Mouse (Mus musculus) forebrain, embryonic 15.5 days (tissue): ENCODE data around the gene Eogt. TPM values are rescaled to one million over a fixed set of nuclear protein-coding genes. Genes with fewer than 3 reads are reported as not detected.
A peak's percentile ranks its signal among the peaks of the same experiment; 100 is the strongest.

Experiments
- ATAC-seq: fragments of 200-750 bp; cut with Nextera tagmentation; replicated peaks from 2 replicates; pipeline ENCODE4 v1.8.0; 2017; ENCODE audit warnings: mild to moderate bottlenecking, moderate TSS enrichment, moderate library complexity
- H3K27ac ChIP-seq: fragments of 300-500 bp; sonication (generic); replicated peaks from 2 replicates; pipeline ENCODE4 v1.5.1; 2015; ENCODE audit warnings: mild to moderate bottlenecking, inconsistent platforms
- H3K27me3 ChIP-seq: fragments of 300-500 bp; sonication (generic); 2 replicates; pipeline ENCODE4 v1.6.1; 2015; ENCODE audit warnings: inconsistent platforms
- H3K36me3 ChIP-seq: fragments of 300-500 bp; sonication (generic); 2 replicates; pipeline ENCODE4 v1.6.1; 2015; ENCODE audit warnings: mild to moderate bottlenecking, inconsistent platforms
- H3K4me1 ChIP-seq: fragments of 300-500 bp; sonication (generic); 2 replicates; pipeline ENCODE4 v1.6.1; 2015; ENCODE audit warnings: inconsistent platforms
- H3K4me2 ChIP-seq: fragments of 300-500 bp; sonication (generic); replicated peaks from 2 replicates; pipeline ENCODE4 v1.6.1; 2015; ENCODE audit warnings: mild to moderate bottlenecking, inconsistent platforms
- H3K4me3 ChIP-seq: fragments of 300-500 bp; sonication (generic); 2 replicates; pipeline ENCODE4 v1.5.1; 2015; ENCODE audit warnings: mild to moderate bottlenecking, inconsistent platforms
- H3K9ac ChIP-seq: fragments of 300-500 bp; sonication (generic); replicated peaks from 2 replicates; pipeline ENCODE4 v1.6.1; 2015; ENCODE audit warnings: mild to moderate bottlenecking, inconsistent platforms
- H3K9me3 ChIP-seq: fragments of 300-500 bp; sonication (generic); 2 replicates; pipeline ENCODE4 v1.6.1; 2016; ENCODE audit warnings: inconsistent platforms
- WGBS: fragments of 180-500 bp; shearing (Covaris S2); methylation state at CpG from one replicate; pipeline ENCODE4 v1.1.7; 2015; ENCODE audit warnings: mixed read lengths; 5-methylcytosine and 5-hydroxymethylcytosine counted together
- polyA plus RNA-seq: library from polyadenylated mRNA; unstranded; fragments of >200 nt; fragmentation: Nextera tagmentation; extraction: Ambion mirVana; gene quantifications from 2 replicates; pipeline ENCODE4 v1.2.1, GENCODE M21; 2015

Gene Eogt
- 8.0 and 8.2 TPM in 2 replicates for polyA plus RNA-seq

DNA sequence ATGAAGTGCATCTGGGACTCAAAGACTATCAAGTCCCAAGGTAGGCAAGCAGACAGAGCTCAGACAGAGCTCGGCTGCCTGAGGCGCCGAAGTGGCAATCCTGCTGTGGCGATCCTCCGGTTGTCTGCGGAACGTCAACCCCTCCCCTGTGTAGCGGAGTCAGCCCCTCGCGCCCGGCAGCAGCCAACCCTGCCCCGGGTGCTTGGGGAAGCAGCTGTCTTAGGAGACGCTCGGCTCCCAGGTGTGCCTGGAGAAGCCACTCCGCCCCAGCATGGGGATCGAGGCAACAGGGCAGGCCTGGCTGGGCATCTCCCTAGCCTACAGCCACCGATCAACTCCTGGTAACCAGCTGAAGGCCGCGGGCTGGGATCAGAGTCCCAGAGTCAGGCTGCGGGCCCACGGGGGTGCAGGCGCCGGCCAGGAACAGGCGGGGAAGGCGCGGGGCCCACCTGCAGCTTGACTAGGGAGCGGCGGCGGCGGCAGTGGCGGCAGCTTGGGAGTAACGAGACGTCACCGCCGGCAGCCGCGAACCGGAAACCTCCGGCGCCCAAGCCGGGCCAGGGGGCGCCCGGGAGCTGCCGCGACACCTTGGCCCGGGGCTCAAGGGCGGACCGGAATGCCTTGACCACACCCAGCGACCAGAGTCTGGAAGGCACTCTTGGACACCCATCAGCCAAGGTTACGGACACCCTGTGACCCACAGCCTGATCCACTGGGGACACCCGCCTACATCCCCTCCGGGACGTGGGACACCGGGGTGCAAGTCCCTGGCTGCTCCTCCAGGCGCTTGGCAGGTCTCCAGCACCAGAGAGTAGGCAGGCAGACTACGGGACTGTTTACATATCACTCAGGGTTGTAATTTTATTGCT is at the start of gene Eogt:
Eogt (minus strand) TSS at position 800 of the 869 bp plus-strand sequence.
- under 1% methylated on average over 56 of the region's 56 CpGs for WGBS
- peak within 1 kb of the TSS; percentile 72 for H3K9ac ChIP-seq
- H3K9me3 ChIP-seq, result no peaks in the 10 kb centered on the region
- peak within 1 kb of the TSS; percentile 63 for H3K4me3 ChIP-seq
- ATAC-seq, result peak; percentile 75
- H3K4me2 ChIP-seq, result peak within 1 kb of the TSS; percentile 97
- peak within 1 kb of the TSS; percentile 61 for H3K27ac ChIP-seq
- peaks cover 2% of the 10 kb centered on the region; the same call in 1 of the 2 replicates for H3K36me3 ChIP-seq
- no peaks in the 10 kb centered on the region for H3K27me3 ChIP-seq
- peaks cover 20% of the 10 kb centered on the region for H3K4me1 ChIP-seq

- H3K9ac ChIP-seq, result peak overlapping the region; percentile 90
- no peaks in the 10 kb centered on the region for H3K9me3 ChIP-seq
- H3K4me2 ChIP-seq, result peak overlapping the region; percentile 52
- no peaks in the 10 kb centered on the region for H3K27me3 ChIP-seq
- peak overlapping the region; percentile 95 for H3K4me3 ChIP-seq
- ATAC-seq, result peak; percentile 62; the same call in 1 of the 2 replicates
- 10% methylated on average over 11 of the region's 11 CpGs for WGBS
- peak overlapping the region; percentile 85 for H3K27ac ChIP-seq
- H3K4me1 ChIP-seq, result peaks cover 29% of the 10 kb centered on the region
- H3K36me3 ChIP-seq, result peaks cover 20% of the 10 kb centered on the region; the same call in 1 of the 2 replicates
Measured at GRCm38 (mm10) chr6:97179367-97179828, 30.4 kb upstream of the Eogt start.

GRCm38 (mm10) chr6:97178491-97179366 is 29.7 kb upstream of the Eogt start, which contains the start of gene Tmf1:
Gene Tmf1 (minus strand): TSS chr6:97179122.
- H3K4me1 ChIP-seq, result peaks cover 29% of the 10 kb centered on the region
- H3K4me3 ChIP-seq, result peak within 1 kb of the TSS; percentile 95
- H3K9me3 ChIP-seq, result no peaks in the 10 kb centered on the region
- ATAC-seq, result peak; percentile 99
- H3K4me2 ChIP-seq, result peak within 1 kb of the TSS; percentile 52
- no peaks in the 10 kb centered on the region for H3K27me3 ChIP-seq
- peaks cover 16% of the 10 kb centered on the region; the same call in 1 of the 2 replicates for H3K36me3 ChIP-seq
- peak within 1 kb of the TSS; percentile 90 for H3K9ac ChIP-seq
- peak within 1 kb of the TSS; percentile 85 for H3K27ac ChIP-seq
- WGBS, result under 1% methylated on average over 80 of the region's 80 CpGs

DNA sequence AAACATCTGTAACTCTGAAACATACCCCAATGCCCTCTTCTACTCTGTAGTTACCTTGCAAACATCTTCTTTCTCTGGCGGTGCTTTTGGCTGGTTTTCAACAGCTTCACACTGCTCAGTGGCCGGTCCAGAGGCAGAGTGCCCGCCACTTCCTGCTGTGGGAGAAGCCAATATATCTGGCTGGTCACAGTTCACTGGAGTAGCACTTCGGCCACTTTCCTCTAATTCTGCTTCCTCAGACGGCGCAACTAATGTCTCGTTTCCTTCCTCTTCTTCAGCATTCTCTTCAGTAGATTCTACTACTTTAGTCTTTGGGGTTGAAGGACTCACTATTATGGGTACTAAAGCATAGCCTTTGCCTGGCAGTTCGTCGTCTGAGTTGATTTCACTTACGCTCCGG is 26.7 kb upstream of the Eogt start:
- H3K27me3 ChIP-seq, result no peaks in the 10 kb centered on the region

DNA sequence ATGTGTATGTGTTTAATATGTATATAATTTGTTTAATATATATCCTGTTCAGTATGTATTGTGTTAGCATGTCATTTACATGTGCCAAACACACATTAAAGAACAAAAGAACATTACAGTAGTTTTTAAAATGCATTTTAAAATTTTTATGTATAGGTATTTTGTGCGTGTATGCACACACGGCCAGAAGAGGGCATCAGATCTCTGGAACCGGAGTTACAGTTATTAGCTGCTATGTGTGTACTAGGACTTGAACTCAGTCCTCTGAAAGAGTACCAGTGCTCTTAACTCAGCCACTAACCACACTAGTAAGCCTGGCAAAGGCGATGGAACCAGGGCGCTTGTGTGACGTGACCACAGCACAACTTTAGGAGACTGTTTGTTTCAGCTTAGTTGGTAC is 1.2 kb upstream of the Eogt start:
- H3K27ac ChIP-seq, result no peak overlapping the region
- no peak overlapping the region for H3K4me3 ChIP-seq
- H3K27me3 ChIP-seq, result no peaks in the 10 kb centered on the region
- peaks cover 5% of the 10 kb centered on the region; the same call in 1 of the 2 replicates for H3K36me3 ChIP-seq
- no peak for ATAC-seq
- H3K4me2 ChIP-seq, result no peak overlapping the region
- WGBS, result 82% methylated on average over 6 of the region's 6 CpGs
- peaks cover 20% of the 10 kb centered on the region for H3K4me1 ChIP-seq
- no peak overlapping the region for H3K9ac ChIP-seq
- no peaks in the 10 kb centered on the region for H3K9me3 ChIP-seq

More for the DNA sequence above, 26.7 kb upstream of the Eogt start:
- Histone ChIP-seq H3K4me1 (peaks cover 29% of the 10 kb centered on the region), H3K9ac (no peak overlapping the region), H3K9me3 (no peaks in the 10 kb centered on the region), H3K4me3 (no peak overlapping the region), H3K27ac (no peak overlapping the region), H3K36me3 (peaks cover 31% of the 10 kb centered on the region), H3K4me2 (no peak overlapping the region)
- WGBS, result 89% methylated on average over 11 of the region's 11 CpGs
- no peak for ATAC-seq

DNA sequence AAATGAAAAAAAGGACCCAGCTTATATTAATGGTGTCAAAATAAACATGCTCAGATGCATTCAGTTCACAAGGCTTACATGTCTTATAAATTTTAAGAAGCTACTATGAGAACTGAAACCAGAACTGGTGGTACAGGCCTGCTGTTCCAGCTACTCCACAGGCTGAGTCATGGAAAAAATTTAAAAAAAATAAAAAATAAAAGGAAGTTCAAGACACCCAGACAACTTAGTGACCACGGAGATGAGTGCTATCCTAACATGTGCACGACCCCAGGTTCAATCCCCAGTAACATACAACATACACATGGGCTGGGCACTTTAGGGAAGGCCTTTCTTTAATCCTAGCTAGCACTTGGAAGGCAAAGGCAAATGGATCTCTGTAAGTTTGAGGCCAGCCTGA is 739 bp upstream of the Eogt start:
- H3K4me2 ChIP-seq, result no peak overlapping the region
- no peak for ATAC-seq

DNA sequence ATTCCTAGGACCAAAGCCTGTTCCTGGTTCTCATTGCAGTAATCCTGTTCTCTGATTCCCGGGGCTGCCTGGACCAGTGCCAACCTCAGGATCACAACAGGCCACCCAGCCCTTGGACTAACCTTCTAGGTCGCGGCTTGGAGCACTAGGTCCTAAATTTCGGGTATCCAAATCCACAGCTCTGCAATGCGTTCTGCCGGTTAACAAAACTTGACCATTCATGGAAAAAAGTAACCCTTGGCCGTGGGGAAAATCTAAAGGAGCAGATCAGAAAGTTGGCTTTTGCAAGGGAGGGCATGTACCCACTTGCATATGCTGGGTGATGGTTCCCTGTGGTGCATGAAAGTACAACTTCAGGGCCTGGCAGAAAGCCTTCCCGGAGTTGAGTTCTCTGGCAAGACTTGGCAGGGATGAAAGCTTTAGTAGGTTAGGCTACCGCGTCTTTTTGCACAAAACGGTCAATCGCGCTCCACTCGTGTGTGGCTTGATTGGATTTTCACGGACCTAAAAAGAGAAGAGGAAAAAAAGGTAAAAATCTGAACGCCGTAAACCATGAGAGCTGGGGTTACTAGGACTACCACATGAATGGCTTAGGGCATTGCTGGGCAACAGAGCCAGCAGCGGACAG is 1.1 kb downstream of the Eogt start:
- WGBS, result 14% methylated on average over 18 of the region's 18 CpGs
- ATAC-seq, result peak; percentile 27

More for the DNA sequence above, 739 bp upstream of the Eogt start:
- Histone ChIP-seq H3K4me3 (no peak overlapping the region), H3K36me3 (peaks cover 5% of the 10 kb centered on the region; the same call in 1 of the 2 replicates), H3K27ac (no peak overlapping the region), H3K4me1 (peaks cover 20% of the 10 kb centered on the region), H3K27me3 (no peaks in the 10 kb centered on the region), H3K9me3 (no peaks in the 10 kb centered on the region), H3K9ac (no peak overlapping the region)
- 85% methylated on average over 2 of the region's 2 CpGs for WGBS

DNA sequence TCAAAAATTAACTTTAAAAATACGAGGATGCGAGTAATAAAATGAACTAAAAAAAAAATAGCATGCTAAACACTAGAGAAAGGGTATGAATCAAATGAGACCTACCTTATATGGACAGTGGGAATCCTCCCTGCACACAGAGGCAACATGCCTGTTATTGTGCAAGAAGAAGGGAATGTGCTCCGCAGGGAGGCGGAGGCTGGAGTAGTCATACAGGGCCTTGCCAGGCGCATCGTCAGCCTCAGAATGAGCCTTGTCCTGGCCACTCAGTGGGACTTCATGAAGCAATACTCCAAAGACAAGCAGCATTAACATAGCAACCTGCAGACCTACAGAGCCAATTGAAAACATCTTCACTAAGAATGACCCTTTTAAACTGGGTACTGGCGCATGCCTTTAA is 3.8 kb downstream of the Eogt start:
- Histone ChIP-seq H3K9me3 (no peaks in the 10 kb centered on the region), H3K4me2 (no peak overlapping the region), H3K36me3 (no peaks in the 10 kb centered on the region), H3K27me3 (no peaks in the 10 kb centered on the region), H3K9ac (no peak overlapping the region), H3K4me3 (no peak overlapping the region), H3K4me1 (peaks cover 20% of the 10 kb centered on the region), H3K27ac (no peak overlapping the region)
- WGBS, result 88% methylated on average over 7 of the region's 7 CpGs
- no peak for ATAC-seq

More for the DNA sequence above, 1.1 kb downstream of the Eogt start:
- peak overlapping the region; percentile 63 for H3K4me3 ChIP-seq
- H3K9me3 ChIP-seq, result no peaks in the 10 kb centered on the region
- no peaks in the 10 kb centered on the region for H3K27me3 ChIP-seq
- peaks cover 20% of the 10 kb centered on the region for H3K4me1 ChIP-seq
- peak overlapping the region; percentile 97 for H3K4me2 ChIP-seq
- H3K27ac ChIP-seq, result peak overlapping the region; percentile 61
- peak overlapping the region; percentile 72 for H3K9ac ChIP-seq
- H3K36me3 ChIP-seq, result no peaks in the 10 kb centered on the region

- Histone ChIP-seq H3K4me3 (no peak overlapping the region), H3K4me1 (peaks cover 17% of the 10 kb centered on the region), H3K27ac (no peak overlapping the region), H3K9me3 (no peaks in the 10 kb centered on the region), H3K27me3 (no peaks in the 10 kb centered on the region), H3K4me2 (no peak overlapping the region), H3K36me3 (0 out of 2 replicates have a peak, but pooled peaks cover 1% of the 10 kb centered on the region), H3K9ac (no peak overlapping the region)
- 42% methylated on average over 7 of the region's 7 CpGs for WGBS
- ATAC-seq, result no peak
Measured at GRCm38 (mm10) chr6:97144359-97144758, 4.6 kb downstream of the Eogt start.

DNA sequence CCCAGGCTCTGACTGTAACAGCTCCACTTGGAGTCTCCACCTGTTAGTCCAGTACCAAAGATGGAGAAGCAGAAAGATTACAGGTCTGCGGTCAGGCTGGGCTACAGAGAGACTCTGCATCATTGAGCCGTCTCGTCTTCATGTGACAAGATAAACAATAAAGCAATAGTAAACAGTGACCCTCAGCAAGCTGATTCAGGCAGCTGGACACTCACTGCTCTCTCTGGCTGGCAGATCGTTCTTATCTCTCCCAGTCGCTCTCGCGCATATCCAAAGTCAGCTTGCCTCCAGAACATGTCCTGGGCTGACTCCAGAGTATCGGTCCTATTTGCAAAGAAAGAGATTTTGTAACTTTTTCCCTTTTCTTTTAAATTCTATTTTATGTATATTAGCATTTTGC is 6.4 kb downstream of the Eogt start:
- ATAC-seq, result no peak
- Histone ChIP-seq H3K27me3 (no peaks in the 10 kb centered on the region), H3K4me1 (peaks cover under 1% of the 10 kb centered on the region; the same call in 1 of the 2 replicates), H3K9me3 (no peaks in the 10 kb centered on the region), H3K36me3 (0 out of 2 replicates have a peak, but pooled peaks cover 3% of the 10 kb centered on the region), H3K4me2 (no peak overlapping the region), H3K9ac (no peak overlapping the region), H3K27ac (no peak overlapping the region), H3K4me3 (no peak overlapping the region)
- 89% methylated on average over 8 of the region's 8 CpGs for WGBS

- 83% methylated on average over 7 of the region's 7 CpGs for WGBS
- no peak overlapping the region for H3K27ac ChIP-seq
- H3K36me3 ChIP-seq, result 0 out of 2 replicates have a peak, but pooled peaks cover 3% of the 10 kb centered on the region
- no peak overlapping the region for H3K4me2 ChIP-seq
- no peaks in the 10 kb centered on the region for H3K4me1 ChIP-seq
- H3K27me3 ChIP-seq, result no peaks in the 10 kb centered on the region
- no peaks in the 10 kb centered on the region for H3K9me3 ChIP-seq
- no peak for ATAC-seq
- H3K9ac ChIP-seq, result no peak overlapping the region
- no peak overlapping the region for H3K4me3 ChIP-seq
Measured at GRCm38 (mm10) chr6:97141811-97142210, 7.2 kb downstream of the Eogt start.
